Mouse (Mus musculus): ENCODE measurements around the gene Sac3d1. TPM values are rescaled to one million over a fixed set of nuclear protein-coding genes. Genes with fewer than 3 reads are reported as not detected.

The Sac3d1 gene
- polyA plus RNA-seq, 1 experiment from 2014 or later, result 53.5 TPM

Other genes starting within 250 kb of the Sac3d1 start
- gene Frmd8, start 243.4 kb downstream of the Sac3d1 start, polyA plus RNA-seq (2016; fragmentation: Nextera tagmentation; extraction: Ambion mirVana), result 27.0 and 33.0 TPM in 2 replicates
- gene Slc25a45, start 240.8 kb downstream of the Sac3d1 start, polyA plus RNA-seq (2016; fragmentation: Nextera tagmentation; extraction: Ambion mirVana), result 1.7 and 2.5 TPM in 2 replicates
- gene Tigd3, start 224.5 kb downstream of the Sac3d1 start, polyA plus RNA-seq (2016; fragmentation: Nextera tagmentation; extraction: Ambion mirVana), result 10.5 and 11.8 TPM in 2 replicates
- gene Dpf2, start 205.6 kb downstream of the Sac3d1 start, polyA plus RNA-seq (2016; fragmentation: Nextera tagmentation; extraction: Ambion mirVana), result 156 and 174 TPM in 2 replicates
- 4.7 and 5.7 TPM in 2 replicates for gene Cdc42ep2, start 193.8 kb downstream of the Sac3d1 start, polyA plus RNA-seq (2016; fragmentation: Nextera tagmentation; extraction: Ambion mirVana)
- gene Pola2, start 154.4 kb downstream of the Sac3d1 start, polyA plus RNA-seq (2016; fragmentation: Nextera tagmentation; extraction: Ambion mirVana), result 44.4 and 46.6 TPM in 2 replicates
- not detected in 2 replicates for gene Slc22a20, start 132.5 kb downstream of the Sac3d1 start, polyA plus RNA-seq (2016; fragmentation: Nextera tagmentation; extraction: Ambion mirVana)
- gene Capn1, start 102.8 kb downstream of the Sac3d1 start, polyA plus RNA-seq (2016; fragmentation: Nextera tagmentation; extraction: Ambion mirVana), result 5.6 and 6.4 TPM in 2 replicates
- gene Syvn1, start 72.1 kb downstream of the Sac3d1 start, polyA plus RNA-seq (2016; fragmentation: Nextera tagmentation; extraction: Ambion mirVana), result 33.2 and 35.2 TPM in 2 replicates
- 66.0 and 68.6 TPM in 2 replicates for gene Mrpl49, start 60.9 kb downstream of the Sac3d1 start, polyA plus RNA-seq (2016; fragmentation: Nextera tagmentation; extraction: Ambion mirVana)
- gene Fau, start 60.8 kb downstream of the Sac3d1 start, polyA plus RNA-seq (2016; fragmentation: Nextera tagmentation; extraction: Ambion mirVana), result 635 and 643 TPM in 2 replicates
- 34.3 and 38.2 TPM in 2 replicates for gene Znhit2, start 57.5 kb downstream of the Sac3d1 start, polyA plus RNA-seq (2016; fragmentation: Nextera tagmentation; extraction: Ambion mirVana)
- gene Tm7sf2, start 50.3 kb downstream of the Sac3d1 start, polyA plus RNA-seq (2016; fragmentation: Nextera tagmentation; extraction: Ambion mirVana), result 44.3 and 45.9 TPM in 2 replicates
- 79.4 and 80.6 TPM in 2 replicates for gene Vps51, start 41.4 kb downstream of the Sac3d1 start, polyA plus RNA-seq (2016; fragmentation: Nextera tagmentation; extraction: Ambion mirVana)
- gene Tmem262, start 38.6 kb downstream of the Sac3d1 start, polyA plus RNA-seq (2016; fragmentation: Nextera tagmentation; extraction: Ambion mirVana), result not detected in 2 replicates
- 2.6 and 3.2 TPM in 2 replicates for gene Gm28374, start 36.4 kb downstream of the Sac3d1 start, polyA plus RNA-seq (2016; fragmentation: Nextera tagmentation; extraction: Ambion mirVana)
- 72.4 and 75.0 TPM in 2 replicates for gene Zfpl1, start 33.7 kb downstream of the Sac3d1 start, polyA plus RNA-seq (2016; fragmentation: Nextera tagmentation; extraction: Ambion mirVana)
- gene Cdca5, start 33.7 kb downstream of the Sac3d1 start, polyA plus RNA-seq (2016; fragmentation: Nextera tagmentation; extraction: Ambion mirVana), result 27.1 and 28.4 TPM in 2 replicates
- 0.33 TPM in 1 of 2 replicates, not detected in the other for gene AC131692.1, start 24.2 kb downstream of the Sac3d1 start, polyA plus RNA-seq (2016; fragmentation: Nextera tagmentation; extraction: Ambion mirVana)
- gene Naaladl1, start 12.9 kb downstream of the Sac3d1 start, polyA plus RNA-seq (2016; fragmentation: Nextera tagmentation; extraction: Ambion mirVana), result 0.63 and 0.82 TPM in 2 replicates
- 40.3 and 42.3 TPM in 2 replicates for gene Snx15, start 9.7 kb upstream of the Sac3d1 start, polyA plus RNA-seq (2016; fragmentation: Nextera tagmentation; extraction: Ambion mirVana)
- gene Batf2, start 22.3 kb upstream of the Sac3d1 start, polyA plus RNA-seq (2016; fragmentation: Nextera tagmentation; extraction: Ambion mirVana), result not detected in 2 replicates
- gene Arl2, start 22.9 kb upstream of the Sac3d1 start, polyA plus RNA-seq (2016; fragmentation: Nextera tagmentation; extraction: Ambion mirVana), result 100 and 102 TPM in 2 replicates
- gene Majin, start 65.7 kb upstream of the Sac3d1 start, polyA plus RNA-seq (2016; fragmentation: Nextera tagmentation; extraction: Ambion mirVana), result not detected in 2 replicates
- gene Gpha2, start 107.7 kb upstream of the Sac3d1 start, polyA plus RNA-seq (2016; fragmentation: Nextera tagmentation; extraction: Ambion mirVana), result not detected in 2 replicates
- 77.8 and 82.8 TPM in 2 replicates for gene Ppp2r5b, start 117.2 kb upstream of the Sac3d1 start, polyA plus RNA-seq (2016; fragmentation: Nextera tagmentation; extraction: Ambion mirVana)
- 13.8 and 14.7 TPM in 2 replicates for gene Atg2a, start 123.0 kb upstream of the Sac3d1 start, polyA plus RNA-seq (2016; fragmentation: Nextera tagmentation; extraction: Ambion mirVana)
- 87.2 and 96.4 TPM in 2 replicates for gene Ehd1, start 158.1 kb upstream of the Sac3d1 start, polyA plus RNA-seq (2016; fragmentation: Nextera tagmentation; extraction: Ambion mirVana)
- gene Cdc42bpg, start 187.8 kb upstream of the Sac3d1 start, polyA plus RNA-seq (2016; fragmentation: Nextera tagmentation; extraction: Ambion mirVana), result 0.27 and 0.60 TPM in 2 replicates
- 93.3 and 93.5 TPM in 2 replicates for gene Men1, start 216.3 kb upstream of the Sac3d1 start, polyA plus RNA-seq (2016; fragmentation: Nextera tagmentation; extraction: Ambion mirVana)
- 16.0 and 18.4 TPM in 2 replicates for gene Map4k2, start 222.5 kb upstream of the Sac3d1 start, polyA plus RNA-seq (2016; fragmentation: Nextera tagmentation; extraction: Ambion mirVana)
- gene Sf1, start 245.0 kb upstream of the Sac3d1 start, polyA plus RNA-seq (2016; fragmentation: Nextera tagmentation; extraction: Ambion mirVana), result 171 TPM in 2 replicates